Mouse (Mus musculus) kidney, embryonic 15.5 days (tissue): ENCODE data around the gene Ndufb11. TPM values are rescaled to one million over a fixed set of nuclear protein-coding genes. Genes with fewer than 3 reads are reported as not detected.

Experiments used
- ATAC-seq: fragments of 200-750 bp; cut with Nextera tagmentation; replicated peaks from 2 replicates; pipeline ENCODE4 v1.8.0; 2017; ENCODE audit warnings: moderate TSS enrichment; ENCODE audit not compliant: low FRiP score
- H3K27ac ChIP-seq: fragments of 300-500 bp; sonication (generic); 2 replicates; pipeline ENCODE4 v1.5.1; 2015; ENCODE audit warnings: mild to moderate bottlenecking, inconsistent platforms
- H3K27me3 ChIP-seq: fragments of 300-500 bp; sonication (generic); 2 replicates; pipeline ENCODE4 v1.6.1; 2015; ENCODE audit warnings: inconsistent platforms
- H3K36me3 ChIP-seq: fragments of 300-500 bp; sonication (generic); 2 replicates; pipeline ENCODE4 v1.6.1; 2015; ENCODE audit warnings: inconsistent platforms
- H3K4me1 ChIP-seq: fragments of 300-500 bp; sonication (generic); 2 replicates; pipeline ENCODE4 v1.6.1; 2015; ENCODE audit warnings: inconsistent platforms
- H3K4me2 ChIP-seq: fragments of 300-500 bp; sonication (generic); 2 replicates; pipeline ENCODE4 v1.6.1; 2015; ENCODE audit warnings: moderate library complexity, mild to moderate bottlenecking, inconsistent platforms
- H3K4me3 ChIP-seq: fragments of 300-500 bp; sonication (generic); replicated peaks from 2 replicates; pipeline ENCODE4 v1.5.1; 2015; ENCODE audit warnings: mild to moderate bottlenecking, inconsistent platforms
- H3K9ac ChIP-seq: fragments of 300-500 bp; sonication (generic); 2 replicates; pipeline ENCODE4 v1.6.1; 2015; ENCODE audit warnings: mild to moderate bottlenecking, inconsistent platforms
- H3K9me3 ChIP-seq: fragments of 300-500 bp; sonication (generic); replicated peaks from 2 replicates; pipeline ENCODE4 v1.6.1; 2016; ENCODE audit warnings: inconsistent platforms
- WGBS: fragments of 180-500 bp; shearing (Covaris S2); methylation state at CpG from one replicate; pipeline ENCODE4 v1.1.7; 2015; ENCODE audit warnings: mixed read lengths; 5-methylcytosine and 5-hydroxymethylcytosine counted together
- polyA plus RNA-seq: library from polyadenylated mRNA; unstranded; fragments of >200 nt; fragmentation: Nextera tagmentation; extraction: Ambion mirVana; gene quantifications from 2 replicates; pipeline ENCODE4 v1.2.1, GENCODE M21; 2015

Ndufb11 gene
- 251 and 258 TPM in 2 replicates for polyA plus RNA-seq

DNA sequence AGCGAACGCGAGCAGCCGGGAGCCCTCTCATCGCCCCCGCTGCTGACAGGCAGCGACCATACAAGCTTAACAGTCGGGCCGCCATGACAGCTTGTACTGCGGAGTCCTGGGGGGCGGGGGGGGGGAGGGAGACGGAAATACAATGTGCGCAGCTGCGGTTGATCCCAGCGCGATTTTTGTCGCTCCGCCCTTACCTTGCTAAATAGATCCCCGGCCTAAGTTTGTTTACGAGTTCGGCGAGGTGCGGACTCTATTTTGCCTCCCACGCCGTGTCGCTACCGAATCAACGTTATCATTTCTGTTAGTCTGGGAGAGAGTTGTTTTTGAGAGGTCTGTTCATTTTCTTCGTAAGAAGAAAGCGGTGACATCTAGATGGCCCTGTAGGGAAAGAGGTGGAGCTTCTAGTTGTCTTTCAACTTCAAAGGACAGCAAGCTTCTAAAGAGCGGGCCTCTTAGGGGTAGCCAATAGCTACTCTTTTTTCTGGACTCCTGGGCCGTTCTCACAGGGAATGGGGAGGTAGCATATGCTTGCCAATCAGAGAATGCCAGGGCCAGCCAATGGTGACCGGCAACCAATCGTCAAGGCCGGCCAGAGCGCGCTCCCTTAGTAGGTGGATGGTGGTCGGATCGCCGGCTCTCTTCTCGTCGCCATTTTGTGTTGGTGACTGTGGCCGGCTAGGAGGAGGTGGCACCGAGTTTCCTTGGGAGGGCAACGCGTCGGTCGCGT is at the start of gene Ndufb11, which contains the start of gene Rbm10:
Gene Ndufb11, minus strand, starts transcription at position 444 of the 727 bp plus-strand sequence.
Gene Rbm10, plus strand, starts transcription at position 328 of the 727 bp plus-strand sequence.
- Histone ChIP-seq H3K27me3 (no peaks in the 10 kb centered on the region), H3K27ac (peak within 1 kb of the TSS; percentile 95), H3K4me1 (peaks cover 8% of the 10 kb centered on the region; the same call in 1 of the 2 replicates), H3K4me2 (peak within 1 kb of the TSS; percentile 57), H3K36me3 (peaks cover 25% of the 10 kb centered on the region), H3K9me3 (no peaks in the 10 kb centered on the region), H3K9ac (peak within 1 kb of the TSS; percentile 67), H3K4me3 (peak within 1 kb of the TSS; percentile 64)
- WGBS = 12% methylated on average over 46 of the region's 49 CpGs
- ATAC-seq = peak; percentile 99

GRCm38 (mm10) chrX:20663444-20663790 is 46.0 kb upstream of the Ndufb11 start:
- 17% methylated on average over 9 of the region's 9 CpGs for WGBS
- Histone ChIP-seq H3K4me3 (peak overlapping the region; percentile 67), H3K27ac (peak overlapping the region; percentile 82), H3K27me3 (no peaks in the 10 kb centered on the region), H3K36me3 (peaks cover 30% of the 10 kb centered on the region), H3K9ac (peak overlapping the region; percentile 64), H3K4me2 (peak overlapping the region; percentile 59), H3K9me3 (no peaks in the 10 kb centered on the region), H3K4me1 (no peaks in the 10 kb centered on the region)
- peak; percentile 6; the same call in 1 of the 2 replicates for ATAC-seq

DNA sequence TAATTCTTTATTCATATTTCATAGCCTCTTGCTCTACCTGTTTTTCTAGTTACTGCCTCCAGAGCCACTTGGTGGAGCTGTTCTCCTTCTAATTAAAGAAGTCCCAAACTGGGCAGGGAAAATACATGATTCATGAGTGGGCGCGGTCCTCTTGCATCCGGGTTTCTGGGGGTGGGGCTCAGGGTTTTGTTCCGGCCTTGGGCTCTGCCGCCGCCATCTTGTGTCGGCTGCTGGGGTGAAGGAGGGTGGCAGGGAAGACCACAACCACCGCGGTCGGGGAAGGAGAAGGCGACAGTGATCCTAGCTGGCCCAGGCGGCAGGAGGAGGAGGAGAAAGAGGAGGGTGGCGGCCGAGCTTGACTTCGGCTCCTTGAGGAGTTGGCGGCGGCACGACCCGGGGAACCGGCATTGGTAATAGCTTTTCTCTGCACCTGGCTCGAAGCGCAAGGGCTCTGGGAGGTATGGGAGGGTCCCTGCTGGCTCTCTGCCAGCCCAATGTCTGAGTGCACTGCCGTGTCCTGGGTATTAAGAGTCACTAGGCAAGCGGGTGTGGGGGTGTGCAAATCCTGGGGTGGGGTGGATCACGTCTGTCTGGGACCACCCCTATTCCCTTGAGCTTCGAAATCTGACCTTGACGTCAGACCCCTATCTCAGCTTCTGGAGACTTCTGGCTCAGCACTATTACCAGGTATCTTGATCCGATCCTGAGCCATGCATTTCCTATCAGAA is 45.5 kb upstream of the Ndufb11 start:
- Histone ChIP-seq H3K4me1 (no peaks in the 10 kb centered on the region), H3K4me2 (peak overlapping the region; percentile 59), H3K9ac (peak overlapping the region; percentile 64), H3K9me3 (no peaks in the 10 kb centered on the region), H3K36me3 (peaks cover 25% of the 10 kb centered on the region), H3K27me3 (no peaks in the 10 kb centered on the region), H3K4me3 (peak overlapping the region; percentile 67), H3K27ac (peak overlapping the region; percentile 82)
- peak; percentile 91 for ATAC-seq
- WGBS = 15% methylated on average over 28 of the region's 28 CpGs

- H3K27ac ChIP-seq = peak overlapping the region; percentile 37; the same call in 1 of the 2 replicates
Observed at GRCm38 (mm10) chrX:20662317-20662715, 44.9 kb upstream of the Ndufb11 start.

DNA sequence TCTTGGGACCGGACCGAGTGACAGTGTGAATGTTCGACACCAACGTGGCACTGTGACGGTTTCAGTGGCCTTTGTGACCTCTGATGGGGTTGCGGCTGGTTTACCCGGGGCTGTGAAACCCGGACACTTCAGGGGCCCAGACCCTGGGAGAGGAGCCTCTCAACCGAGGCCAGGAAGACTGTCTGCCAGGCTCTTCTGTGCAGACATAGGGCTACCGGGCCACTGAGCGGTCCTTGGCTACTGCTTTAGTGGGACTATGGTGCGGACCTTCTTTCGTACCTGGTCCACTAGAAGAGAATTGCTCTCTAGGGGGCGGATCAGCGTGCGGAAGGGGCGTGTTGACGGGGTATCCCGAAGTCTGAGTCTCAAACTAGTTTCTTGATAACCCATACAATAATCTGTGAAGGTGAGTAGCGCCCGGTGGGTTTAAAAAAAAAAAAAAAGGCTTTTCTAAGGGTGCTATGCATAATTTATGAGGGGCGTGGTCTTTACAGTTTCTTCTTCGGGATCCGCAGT is 41.5 kb upstream of the Ndufb11 start:
- ATAC-seq = peak; percentile 20; the same call in 1 of the 2 replicates
- Histone ChIP-seq H3K4me2 (peak overlapping the region; percentile 81), H3K27ac (peak overlapping the region; percentile 73; the same call in 1 of the 2 replicates), H3K4me1 (no peaks in the 10 kb centered on the region), H3K9ac (peak overlapping the region; percentile 45), H3K36me3 (no peaks in the 10 kb centered on the region), H3K27me3 (no peaks in the 10 kb centered on the region), H3K4me3 (peak overlapping the region; percentile 56), H3K9me3 (no peaks in the 10 kb centered on the region)
- 16% methylated on average over 24 of the region's 24 CpGs for WGBS

More at GRCm38 (mm10) chrX:20662317-20662715, 44.9 kb upstream of the Ndufb11 start:
- Histone ChIP-seq H3K9me3 (no peaks in the 10 kb centered on the region), H3K4me2 (no peak overlapping the region), H3K9ac (no peak overlapping the region), H3K4me3 (peak overlapping the region; percentile 67), H3K36me3 (peaks cover 19% of the 10 kb centered on the region), H3K27me3 (no peaks in the 10 kb centered on the region), H3K4me1 (no peaks in the 10 kb centered on the region)
- peak; percentile 19 for ATAC-seq
- 28% methylated on average over 5 of the region's 5 CpGs for WGBS

DNA sequence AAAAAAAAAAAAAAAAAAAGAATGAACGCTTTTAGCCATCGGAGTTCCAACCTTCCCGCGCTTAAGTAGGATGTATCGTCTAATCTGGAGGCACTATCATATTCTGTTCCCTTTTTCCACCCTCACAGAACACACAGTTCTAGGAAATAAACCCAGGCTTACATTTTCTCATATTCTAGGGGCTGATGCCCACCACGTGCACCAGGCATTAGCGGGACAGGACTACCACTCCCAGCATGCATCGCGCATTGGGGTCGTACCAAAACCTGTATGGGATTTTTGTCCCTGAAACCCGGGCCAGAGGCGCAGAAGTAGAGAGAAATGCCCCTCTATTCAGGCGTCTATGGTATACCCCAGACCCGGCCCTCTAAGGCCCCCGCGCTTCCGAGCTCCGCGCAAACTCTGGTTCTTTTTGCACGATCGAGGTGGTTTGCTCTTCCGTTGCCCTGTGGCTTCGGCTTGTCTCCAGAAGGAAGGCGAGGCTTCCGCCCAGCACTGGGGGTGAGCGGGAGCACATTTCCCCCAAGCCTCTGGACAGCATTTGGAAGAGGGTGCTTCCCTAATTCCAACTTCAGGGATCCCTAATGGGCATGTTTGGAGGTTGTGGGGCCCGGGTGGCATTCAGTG is 40.7 kb upstream of the Ndufb11 start, which contains the start of gene Uba1:
Gene Uba1, plus strand, starts transcription at position 301 of the 627 bp plus-strand sequence.
- H3K4me1 ChIP-seq = no peaks in the 10 kb centered on the region
- peak within 1 kb of the TSS; percentile 56 for H3K4me3 ChIP-seq
- H3K4me2 ChIP-seq = peak within 1 kb of the TSS; percentile 81
- H3K27me3 ChIP-seq = no peaks in the 10 kb centered on the region
- no peaks in the 10 kb centered on the region for H3K9me3 ChIP-seq
- WGBS = 15% methylated on average over 27 of the region's 27 CpGs
- no peaks in the 10 kb centered on the region for H3K36me3 ChIP-seq
- peak within 1 kb of the TSS; percentile 45 for H3K9ac ChIP-seq
- peak within 1 kb of the TSS; percentile 73; the same call in 1 of the 2 replicates for H3K27ac ChIP-seq
- ATAC-seq = peak; percentile 86

- Histone ChIP-seq H3K4me3 (peak overlapping the region; percentile 56), H3K9ac (no peak overlapping the region), H3K4me2 (peak overlapping the region; percentile 81), H3K4me1 (no peaks in the 10 kb centered on the region), H3K9me3 (no peaks in the 10 kb centered on the region), H3K27me3 (no peaks in the 10 kb centered on the region), H3K36me3 (no peaks in the 10 kb centered on the region), H3K27ac (no peak overlapping the region)
- no peak for ATAC-seq
- WGBS = 32% methylated on average over 5 of the region's 5 CpGs
Observed at GRCm38 (mm10) chrX:20657593-20657992, 40.2 kb upstream of the Ndufb11 start.

- WGBS = 79% methylated on average over 5 of the region's 5 CpGs
- Histone ChIP-seq H3K27me3 (no peaks in the 10 kb centered on the region), H3K9me3 (no peaks in the 10 kb centered on the region), H3K4me3 (no peak overlapping the region), H3K4me1 (no peaks in the 10 kb centered on the region), H3K27ac (no peak overlapping the region), H3K36me3 (peaks cover 90% of the 10 kb centered on the region), H3K9ac (no peak overlapping the region), H3K4me2 (no peak overlapping the region)
- ATAC-seq = no peak
Observed at GRCm38 (mm10) chrX:20644780-20645179, 27.4 kb upstream of the Ndufb11 start.

GRCm38 (mm10) chrX:20638141-20638540 is 20.7 kb upstream of the Ndufb11 start:
- no peak overlapping the region for H3K4me3 ChIP-seq
- WGBS = 97% methylated on average over 2 of the region's 2 CpGs
- no peaks in the 10 kb centered on the region for H3K27me3 ChIP-seq
- peaks cover 76% of the 10 kb centered on the region for H3K36me3 ChIP-seq
- H3K9me3 ChIP-seq = no peaks in the 10 kb centered on the region
- no peak overlapping the region for H3K4me2 ChIP-seq
- H3K4me1 ChIP-seq = no peaks in the 10 kb centered on the region
- H3K27ac ChIP-seq = no peak overlapping the region
- ATAC-seq = no peak
- H3K9ac ChIP-seq = no peak overlapping the region

- 17% methylated on average over 31 of the region's 31 CpGs for WGBS
Observed at GRCm38 (mm10) chrX:20617903-20618399, 532 bp upstream of the Ndufb11 start.

GRCm38 (mm10) chrX:20616861-20617175 is 601 bp downstream of the Ndufb11 start:
- Histone ChIP-seq H3K27ac (peak overlapping the region; percentile 95), H3K4me3 (peak overlapping the region; percentile 64), H3K9ac (peak overlapping the region; percentile 61), H3K4me1 (peaks cover 8% of the 10 kb centered on the region; the same call in 1 of the 2 replicates), H3K9me3 (no peaks in the 10 kb centered on the region), H3K4me2 (peak overlapping the region; percentile 57), H3K36me3 (peaks cover 23% of the 10 kb centered on the region), H3K27me3 (no peaks in the 10 kb centered on the region)
- peak; percentile 31 for ATAC-seq
- 17% methylated on average over 17 of the region's 17 CpGs for WGBS

More at GRCm38 (mm10) chrX:20617903-20618399, 532 bp upstream of the Ndufb11 start:
- Histone ChIP-seq H3K27me3 (no peaks in the 10 kb centered on the region), H3K9me3 (no peaks in the 10 kb centered on the region), H3K9ac (peak overlapping the region; percentile 67), H3K36me3 (peaks cover 31% of the 10 kb centered on the region), H3K27ac (peak overlapping the region; percentile 95), H3K4me2 (peak overlapping the region; percentile 57), H3K4me3 (peak overlapping the region; percentile 64), H3K4me1 (peaks cover 8% of the 10 kb centered on the region; the same call in 1 of the 2 replicates)
- peak; percentile 68 for ATAC-seq
